Mouse (Mus musculus): ENCODE data around the gene Pdzd7. TPM values are rescaled to one million over a fixed set of nuclear protein-coding genes. Genes with fewer than 3 reads are reported as not detected.
"Not testable (repeated sequence)": the region's sequence is repeated elsewhere in the genome, so short reads cannot be mapped to it uniquely, and the experiment has no call there.

The Pdzd7 gene
- polyA plus RNA-seq, 1 experiment from 2014 or later = 0.62 TPM

DNA sequence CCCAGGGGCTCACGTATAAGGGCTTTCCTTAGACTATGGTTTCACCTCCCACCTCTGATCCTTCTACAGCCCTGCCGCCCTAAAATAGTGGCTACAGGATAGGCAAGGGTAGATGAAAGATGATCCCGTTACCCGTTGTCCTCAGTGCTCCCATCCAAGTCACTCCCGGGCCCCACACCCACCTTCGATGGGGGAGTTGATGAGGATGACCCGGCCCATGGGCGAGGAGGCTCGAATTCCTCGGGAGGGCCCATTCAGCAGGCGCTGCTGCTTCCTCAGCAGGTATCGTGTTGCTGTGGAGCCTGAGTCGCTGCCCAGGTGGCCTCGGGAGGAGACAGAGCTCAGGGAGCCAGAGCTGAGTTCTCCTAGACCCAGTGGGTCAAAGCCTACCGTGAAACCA lies 281 bp downstream of the Pdzd7 start:
- H3K9ac ChIP-seq (ENCODE audit: low read depth, low read length) = no peak overlapping the region
- 48% methylated on average over 15 of the region's 15 CpGs for WGBS
- H3K36me3 ChIP-seq (ENCODE audit: control insufficient read depth, insufficient read depth, low read length) = no peaks in the 10 kb centered on the region
- peaks cover 8% of the 10 kb centered on the region; the same call in 1 of the 2 replicates for H3K4me1 ChIP-seq (replicated peaks; ENCODE audit: control insufficient read depth, insufficient read depth, low read length)
- ATAC-seq (ENCODE audit: low FRiP score) (no peak), DNase-seq (ENCODE audit: low spot score) (no peak)
- peaks cover 15% of the 10 kb centered on the region for H3K27me3 ChIP-seq (ENCODE audit: control insufficient read depth, insufficient read depth, low read length)
- no peaks in the 10 kb centered on the region for H3K9me3 ChIP-seq (ENCODE audit: control insufficient read depth, low read length)
- H3K4me2 ChIP-seq (replicated peaks; ENCODE audit: low read depth, low read length) = no peak overlapping the region
- H3K4me3 ChIP-seq (ENCODE audit: low read depth, low read length) = no peak overlapping the region
- H3K27ac ChIP-seq (ENCODE audit: low read depth, low read length) = no peak overlapping the region

DNA sequence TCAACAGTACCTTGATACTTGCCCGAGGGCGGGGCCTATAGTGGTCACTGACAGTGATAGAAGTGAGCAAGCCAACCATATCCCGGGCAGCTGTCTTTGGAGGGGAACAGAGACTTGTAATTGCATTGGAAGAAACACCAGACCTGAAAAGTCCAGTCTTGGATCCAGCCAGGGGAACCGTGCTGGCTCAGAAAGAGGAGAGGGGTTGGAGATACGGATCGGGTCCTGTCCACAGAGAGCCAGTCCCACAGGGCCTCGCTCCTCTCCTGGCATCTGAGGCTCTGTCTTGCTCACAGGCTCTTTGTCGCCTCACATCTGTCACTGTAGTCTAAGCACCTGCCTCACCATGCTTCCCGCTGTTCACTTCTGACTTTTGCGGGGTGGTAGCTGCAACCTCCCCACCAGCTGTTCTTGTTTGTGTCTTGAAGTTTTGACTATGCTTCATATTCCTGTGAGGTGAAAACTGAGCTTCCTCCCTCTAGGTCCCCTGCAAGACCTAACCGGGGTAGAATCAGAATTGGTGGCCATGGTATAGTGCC lies 1.1 kb downstream of the Pdzd7 start:
- no peak for DNase-seq (ENCODE audit: low spot score)
- no peak overlapping the region for H3K27ac ChIP-seq (ENCODE audit: low read depth, low read length)
- H3K27me3 ChIP-seq (ENCODE audit: control insufficient read depth, insufficient read depth, low read length) = peaks cover 15% of the 10 kb centered on the region
- no peak for ATAC-seq (ENCODE audit: low FRiP score)
- no peak overlapping the region for H3K4me2 ChIP-seq (replicated peaks; ENCODE audit: low read depth, low read length)
- no peaks in the 10 kb centered on the region for H3K36me3 ChIP-seq (ENCODE audit: control insufficient read depth, insufficient read depth, low read length)
- H3K9ac ChIP-seq (ENCODE audit: low read depth, low read length) = no peak overlapping the region
- H3K4me3 ChIP-seq (ENCODE audit: low read depth, low read length) = no peak overlapping the region
- no peaks in the 10 kb centered on the region for H3K9me3 ChIP-seq (ENCODE audit: control insufficient read depth, low read length)
- peaks cover 8% of the 10 kb centered on the region; the same call in 1 of the 2 replicates for H3K4me1 ChIP-seq (replicated peaks; ENCODE audit: control insufficient read depth, insufficient read depth, low read length)
- 65% methylated on average over 11 of the region's 11 CpGs for WGBS

DNA sequence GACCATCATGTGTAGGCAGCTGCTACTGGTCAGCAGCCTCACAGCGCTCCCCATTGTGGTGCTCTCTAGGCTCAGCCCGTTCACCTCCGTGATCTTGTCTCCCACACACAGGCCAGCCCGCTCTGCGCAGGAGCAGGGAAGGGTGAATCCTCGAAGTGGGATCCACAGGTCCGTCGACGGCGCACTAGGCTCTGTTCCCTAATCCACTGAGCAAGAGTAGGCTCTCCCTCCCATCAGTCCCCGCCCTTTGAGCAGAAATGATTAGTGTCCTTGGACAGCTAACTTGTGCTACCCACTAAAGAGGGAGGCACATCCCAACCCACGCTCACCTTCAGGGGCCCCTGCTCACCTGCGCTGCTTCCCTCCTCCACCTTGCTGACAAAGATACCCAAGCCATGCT lies 5.3 kb downstream of the Pdzd7 start:
- ATAC-seq (ENCODE audit: low FRiP score) (no peak), DNase-seq (ENCODE audit: low spot score) (no peak)
- Histone ChIP-seq H3K4me2 (replicated peaks; ENCODE audit: low read depth, low read length) (no peak overlapping the region), H3K36me3 (ENCODE audit: control insufficient read depth, insufficient read depth, low read length) (no peaks in the 10 kb centered on the region), H3K9me3 (ENCODE audit: control insufficient read depth, low read length) (no peaks in the 10 kb centered on the region), H3K4me1 (replicated peaks; ENCODE audit: control insufficient read depth, insufficient read depth, low read length) (no peaks in the 10 kb centered on the region; the same call in 1 of the 2 replicates), H3K27me3 (ENCODE audit: control insufficient read depth, insufficient read depth, low read length) (peaks cover 3% of the 10 kb centered on the region), H3K9ac (ENCODE audit: low read depth, low read length) (no peak overlapping the region), H3K4me3 (ENCODE audit: low read depth, low read length) (no peak overlapping the region), H3K27ac (ENCODE audit: low read depth, low read length) (no peak overlapping the region)
- 52% methylated on average over 13 of the region's 13 CpGs for WGBS

DNA sequence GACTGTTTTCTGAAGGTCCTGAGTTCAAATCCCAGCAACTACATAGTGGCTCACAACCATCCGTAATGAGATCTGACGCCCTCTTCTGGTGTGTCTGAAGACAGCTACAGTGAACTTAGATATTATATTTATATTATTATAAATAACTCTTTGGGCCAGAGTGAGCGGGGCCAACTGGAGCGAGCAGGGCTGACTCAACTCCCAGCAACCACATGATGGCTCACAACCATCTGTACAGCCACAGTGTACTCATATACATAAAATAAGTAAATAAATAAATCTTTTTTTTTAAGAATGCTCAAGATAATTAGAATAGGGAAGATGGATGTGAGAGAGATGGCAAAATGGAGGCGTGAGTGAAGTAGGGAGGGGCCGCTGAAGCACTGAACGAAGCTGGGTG lies 7.3 kb downstream of the Pdzd7 start:
- not testable (repeated sequence) for ATAC-seq (ENCODE audit: low FRiP score); H3K4me1 ChIP-seq (replicated peaks; ENCODE audit: control insufficient read depth, insufficient read depth, low read length); H3K27ac ChIP-seq (ENCODE audit: low read depth, low read length); H3K4me3 ChIP-seq (ENCODE audit: low read depth, low read length); H3K36me3 ChIP-seq (ENCODE audit: control insufficient read depth, insufficient read depth, low read length); H3K9me3 ChIP-seq (ENCODE audit: control insufficient read depth, low read length); H3K27me3 ChIP-seq (ENCODE audit: control insufficient read depth, insufficient read depth, low read length); DNase-seq (ENCODE audit: low spot score); H3K9ac ChIP-seq (ENCODE audit: low read depth, low read length); H3K4me2 ChIP-seq (replicated peaks; ENCODE audit: low read depth, low read length)
- 92% methylated on average over 7 of the region's 7 CpGs for WGBS

DNA sequence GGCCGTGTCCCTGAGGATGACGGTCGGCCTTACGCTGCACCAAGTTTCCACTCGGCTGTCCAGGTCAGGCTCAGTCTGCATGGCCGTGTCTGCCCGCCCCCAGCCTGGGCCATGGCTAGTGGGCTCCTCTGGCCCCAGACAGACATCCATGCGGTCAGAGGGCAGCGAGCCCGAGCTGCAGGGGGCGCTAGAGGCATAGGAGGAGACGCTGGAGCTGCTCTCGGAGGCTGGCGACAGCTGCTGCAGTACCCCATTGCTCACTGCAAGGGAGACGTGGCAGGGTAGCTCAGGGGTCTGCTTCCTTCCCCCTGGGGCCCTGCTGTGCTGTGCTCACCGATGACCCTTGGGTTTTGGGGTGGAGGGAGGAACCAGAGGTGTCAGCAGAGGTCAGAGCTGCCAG lies 8.7 kb downstream of the Pdzd7 start:
- Histone ChIP-seq H3K4me1 (replicated peaks; ENCODE audit: control insufficient read depth, insufficient read depth, low read length) (no peaks in the 10 kb centered on the region; the same call in 1 of the 2 replicates), H3K27me3 (ENCODE audit: control insufficient read depth, insufficient read depth, low read length) (no peaks in the 10 kb centered on the region), H3K4me2 (replicated peaks; ENCODE audit: low read depth, low read length) (no peak overlapping the region), H3K9me3 (ENCODE audit: control insufficient read depth, low read length) (no peaks in the 10 kb centered on the region), H3K27ac (ENCODE audit: low read depth, low read length) (no peak overlapping the region), H3K9ac (ENCODE audit: low read depth, low read length) (no peak overlapping the region), H3K36me3 (ENCODE audit: control insufficient read depth, insufficient read depth, low read length) (no peaks in the 10 kb centered on the region), H3K4me3 (ENCODE audit: low read depth, low read length) (no peak overlapping the region)
- DNase-seq (ENCODE audit: low spot score) (peak; percentile 63), ATAC-seq (ENCODE audit: low FRiP score) (0 out of 2 replicates have a peak, but pooled peaks have one; percentile 22)
- WGBS = 25% methylated on average over 16 of the region's 16 CpGs

DNA sequence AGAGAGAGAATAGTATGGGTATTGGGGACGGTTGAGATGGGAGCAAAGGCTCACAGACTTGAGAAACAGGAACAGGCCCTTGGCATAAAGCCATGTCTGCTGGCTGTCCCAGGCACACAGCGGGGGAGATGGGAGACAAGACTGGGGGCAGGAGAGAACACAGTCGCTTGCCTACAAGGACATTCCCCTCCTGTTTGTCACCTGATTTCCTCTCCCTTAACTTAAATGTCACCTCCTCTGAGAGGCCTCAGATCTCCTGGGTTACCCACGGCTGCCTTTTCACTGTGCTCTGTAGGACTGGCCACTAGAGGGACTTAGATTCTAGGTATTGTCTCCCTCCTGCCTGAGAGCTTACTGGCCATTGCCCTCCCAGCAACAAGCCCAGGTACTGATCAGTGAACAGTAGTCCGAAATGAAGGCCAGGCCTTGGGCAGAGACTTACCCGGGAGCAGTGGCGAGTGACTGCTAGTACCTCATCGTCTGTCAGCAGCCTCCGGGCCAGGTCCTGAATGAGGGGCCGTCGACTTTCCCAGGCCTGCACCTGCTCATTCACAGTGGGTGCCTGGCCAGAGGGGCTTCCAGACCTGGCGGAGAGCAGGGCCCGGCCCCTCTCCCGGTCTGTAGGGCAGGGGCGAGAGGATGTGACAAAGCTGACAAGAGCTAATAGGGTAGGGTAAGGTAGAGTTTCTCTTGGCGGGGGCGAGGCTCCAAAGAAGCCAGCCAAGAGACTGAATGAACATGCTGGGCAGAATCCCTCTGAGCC lies 12.8 kb downstream of the Pdzd7 start:
- ATAC-seq (ENCODE audit: low FRiP score) (no peak), DNase-seq (ENCODE audit: low spot score) (no peak)
- Histone ChIP-seq H3K4me2 (replicated peaks; ENCODE audit: low read depth, low read length) (no peak overlapping the region), H3K27me3 (ENCODE audit: control insufficient read depth, insufficient read depth, low read length) (no peaks in the 10 kb centered on the region), H3K4me3 (ENCODE audit: low read depth, low read length) (no peak overlapping the region), H3K36me3 (ENCODE audit: control insufficient read depth, insufficient read depth, low read length) (no peaks in the 10 kb centered on the region), H3K4me1 (replicated peaks; ENCODE audit: control insufficient read depth, insufficient read depth, low read length) (no peaks in the 10 kb centered on the region; the same call in 1 of the 2 replicates), H3K27ac (ENCODE audit: low read depth, low read length) (no peak overlapping the region), H3K9me3 (ENCODE audit: control insufficient read depth, low read length) (no peaks in the 10 kb centered on the region), H3K9ac (ENCODE audit: low read depth, low read length) (no peak overlapping the region)
- 49% methylated on average over 17 of the region's 17 CpGs for WGBS

DNA sequence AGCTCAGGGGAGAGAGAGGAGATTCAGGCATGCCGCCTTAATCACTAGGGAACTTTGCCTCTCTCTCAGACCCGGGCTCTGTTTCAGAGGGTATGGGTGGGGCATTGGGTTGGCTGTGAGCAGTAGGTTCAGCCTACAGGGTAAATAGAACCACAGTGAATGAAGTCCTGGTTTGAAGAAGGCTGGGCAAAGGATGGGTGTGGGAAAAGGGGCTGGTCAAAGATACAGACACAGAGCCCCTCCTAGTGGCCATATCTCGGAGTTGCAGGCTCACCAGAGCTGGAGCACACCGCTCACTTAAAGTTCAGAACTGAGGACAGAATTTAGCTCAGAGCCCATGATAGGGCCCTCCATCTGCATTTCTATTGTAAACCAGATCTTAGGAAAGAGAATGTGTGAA lies 13.7 kb downstream of the Pdzd7 start:
- H3K4me3 ChIP-seq (ENCODE audit: low read depth, low read length) = no peak overlapping the region
- peak; percentile 37; the same call in 1 of the 2 replicates for ATAC-seq (ENCODE audit: low FRiP score)
- WGBS = 19% methylated on average over 4 of the region's 4 CpGs
- no peaks in the 10 kb centered on the region; the same call in 1 of the 2 replicates for H3K4me1 ChIP-seq (replicated peaks; ENCODE audit: control insufficient read depth, insufficient read depth, low read length)
- peaks cover 4% of the 10 kb centered on the region for H3K36me3 ChIP-seq (ENCODE audit: control insufficient read depth, insufficient read depth, low read length)
- no peak overlapping the region for H3K27ac ChIP-seq (ENCODE audit: low read depth, low read length)
- no peak overlapping the region for H3K9ac ChIP-seq (ENCODE audit: low read depth, low read length)
- no peaks in the 10 kb centered on the region for H3K27me3 ChIP-seq (ENCODE audit: control insufficient read depth, insufficient read depth, low read length)
- DNase-seq (ENCODE audit: low spot score) = peak; percentile 89
- H3K4me2 ChIP-seq (replicated peaks; ENCODE audit: low read depth, low read length) = no peak overlapping the region
- no peaks in the 10 kb centered on the region for H3K9me3 ChIP-seq (ENCODE audit: control insufficient read depth, low read length)

DNA sequence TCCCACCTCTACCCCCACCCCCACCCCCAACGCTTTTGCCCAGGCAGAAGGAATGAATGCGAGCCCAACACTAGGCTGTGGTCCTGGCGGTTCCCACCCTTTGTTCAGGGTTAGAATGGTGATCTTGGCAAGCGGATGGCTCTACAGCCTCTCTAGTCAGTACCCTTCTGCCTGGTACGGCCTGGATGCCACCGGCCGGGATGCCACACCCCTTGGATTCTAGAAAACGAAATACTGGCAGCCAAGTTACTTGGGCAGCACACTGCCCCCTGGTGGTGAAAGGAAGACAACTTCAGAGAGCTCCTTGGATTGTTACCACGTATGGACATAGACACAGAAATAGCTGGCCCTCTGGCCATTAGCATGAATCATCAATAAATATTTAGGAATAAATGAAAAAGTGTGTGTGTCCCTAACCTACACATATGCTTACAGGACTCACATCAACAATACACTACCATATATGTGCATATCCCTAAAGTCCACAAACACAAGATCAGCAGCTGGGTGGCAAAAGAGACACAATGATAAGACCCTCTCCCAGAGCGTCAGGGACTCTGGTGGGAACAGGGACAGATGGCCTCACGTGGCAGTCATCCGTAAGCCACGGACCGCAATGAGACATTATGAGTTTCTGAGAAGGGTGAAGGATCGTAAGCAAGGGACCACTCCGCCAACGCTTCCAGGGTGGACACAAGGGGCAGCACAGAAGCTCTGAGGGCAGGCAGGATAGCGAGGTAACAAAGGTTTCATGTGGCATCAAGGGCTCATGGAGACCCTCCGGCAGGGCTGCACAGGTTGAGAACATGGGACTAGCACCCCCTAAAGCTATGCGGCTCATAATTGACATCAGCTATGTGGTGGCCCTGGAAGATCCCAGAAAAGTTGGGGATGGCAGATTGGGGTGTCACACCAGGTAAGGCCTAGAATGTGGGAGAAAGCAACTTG lies 14.5 kb downstream of the Pdzd7 start:
- Histone ChIP-seq H3K4me3 (ENCODE audit: low read depth, low read length) (no peak overlapping the region), H3K9ac (ENCODE audit: low read depth, low read length) (no peak overlapping the region), H3K4me1 (replicated peaks; ENCODE audit: control insufficient read depth, insufficient read depth, low read length) (no peaks in the 10 kb centered on the region; the same call in 1 of the 2 replicates), H3K36me3 (ENCODE audit: control insufficient read depth, insufficient read depth, low read length) (peaks cover 10% of the 10 kb centered on the region), H3K27me3 (ENCODE audit: control insufficient read depth, insufficient read depth, low read length) (no peaks in the 10 kb centered on the region), H3K9me3 (ENCODE audit: control insufficient read depth, low read length) (no peaks in the 10 kb centered on the region), H3K27ac (ENCODE audit: low read depth, low read length) (no peak overlapping the region), H3K4me2 (replicated peaks; ENCODE audit: low read depth, low read length) (0 out of 2 replicates have a peak overlapping the region, but pooled peaks have one; percentile 4)
- 43% methylated on average over 20 of the region's 20 CpGs for WGBS
- DNase-seq (ENCODE audit: low spot score) (peak; percentile 93), ATAC-seq (ENCODE audit: low FRiP score) (no peak; the same call in 1 of the 2 replicates)

Measured in hindbrain, embryonic 11.5 days (tissue).